Mouse (Mus musculus): ENCODE data around the gene Atg9a.

The Atg9a gene

DNA sequence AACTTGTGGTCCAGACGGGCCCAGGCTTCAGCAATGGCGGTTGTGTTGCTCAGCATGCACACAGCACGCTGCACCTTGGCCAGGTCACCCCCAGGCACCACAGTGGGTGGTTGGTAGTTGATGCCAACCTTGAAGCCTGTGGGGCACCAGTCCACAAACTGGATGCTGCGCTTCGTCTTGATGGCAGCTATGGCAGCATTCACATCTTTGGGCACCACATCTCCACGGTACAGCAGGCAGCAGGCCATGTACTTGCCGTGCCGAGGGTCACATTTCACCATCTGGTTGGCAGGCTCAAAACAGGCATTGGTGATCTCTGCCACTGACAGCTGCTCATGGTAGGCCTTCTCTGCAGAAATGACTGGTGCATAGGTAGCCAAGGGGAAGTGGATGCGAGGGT, 23.8 kb upstream of the Atg9a start:
- no peak for DNase-seq (ENCODE audit: low read depth)

GRCm38 (mm10) chr1:75214886-75215285, 22.9 kb upstream of the Atg9a start:
- DNase-seq (ENCODE audit: low read depth) = no peak

DNA sequence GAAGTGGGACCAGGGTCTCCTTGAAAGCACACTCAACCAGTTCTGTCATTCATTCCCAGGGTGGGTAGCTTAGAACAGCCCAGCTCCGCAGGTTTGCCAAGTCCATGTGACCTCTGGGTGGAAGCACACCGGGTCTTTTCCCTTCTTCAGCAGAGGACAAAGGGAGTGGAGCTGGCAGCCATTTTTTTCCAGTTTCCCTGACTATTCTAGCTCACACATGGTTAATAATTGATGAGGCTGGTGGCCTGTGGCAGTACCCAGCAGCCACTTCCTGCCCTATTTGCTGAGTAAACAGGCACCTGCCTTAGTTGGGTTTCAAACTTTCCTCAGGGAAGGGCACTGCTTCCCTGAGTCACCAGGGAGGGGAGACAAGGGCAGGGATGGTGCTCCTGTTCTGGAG, 22.4 kb upstream of the Atg9a start:
- DNase-seq (ENCODE audit: low read depth) = no peak

DNA sequence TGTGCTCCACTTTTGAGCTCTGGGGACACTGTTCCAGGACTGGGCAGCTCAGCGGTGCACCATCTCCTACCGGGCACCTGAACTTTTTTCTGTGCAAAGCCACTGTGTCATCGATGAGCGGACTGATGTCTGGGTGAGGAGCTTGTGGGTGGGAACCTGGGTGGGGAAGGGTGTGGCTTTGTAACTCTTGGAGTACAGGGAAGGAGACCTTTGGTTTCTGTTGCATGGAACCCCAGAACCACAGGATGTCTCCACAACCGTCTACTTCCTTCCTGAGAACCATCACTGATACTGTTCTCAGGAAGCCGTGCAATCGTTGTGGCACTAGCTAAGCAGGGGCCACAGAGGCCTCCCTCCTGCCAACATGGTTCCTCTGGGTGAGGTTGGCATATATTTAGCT, 21.1 kb upstream of the Atg9a start:
- DNase-seq (ENCODE audit: low read depth) = no peak

- no peak for DNase-seq (ENCODE audit: low read depth)
These were observed 20.5 kb upstream of the Atg9a start for GRCm38 (mm10) chr1:75212542-75212941.

GRCm38 (mm10) chr1:75211141-75211708, 19.2 kb upstream of the Atg9a start:
- DNase-seq (ENCODE audit: low read depth) = no peak

DNA sequence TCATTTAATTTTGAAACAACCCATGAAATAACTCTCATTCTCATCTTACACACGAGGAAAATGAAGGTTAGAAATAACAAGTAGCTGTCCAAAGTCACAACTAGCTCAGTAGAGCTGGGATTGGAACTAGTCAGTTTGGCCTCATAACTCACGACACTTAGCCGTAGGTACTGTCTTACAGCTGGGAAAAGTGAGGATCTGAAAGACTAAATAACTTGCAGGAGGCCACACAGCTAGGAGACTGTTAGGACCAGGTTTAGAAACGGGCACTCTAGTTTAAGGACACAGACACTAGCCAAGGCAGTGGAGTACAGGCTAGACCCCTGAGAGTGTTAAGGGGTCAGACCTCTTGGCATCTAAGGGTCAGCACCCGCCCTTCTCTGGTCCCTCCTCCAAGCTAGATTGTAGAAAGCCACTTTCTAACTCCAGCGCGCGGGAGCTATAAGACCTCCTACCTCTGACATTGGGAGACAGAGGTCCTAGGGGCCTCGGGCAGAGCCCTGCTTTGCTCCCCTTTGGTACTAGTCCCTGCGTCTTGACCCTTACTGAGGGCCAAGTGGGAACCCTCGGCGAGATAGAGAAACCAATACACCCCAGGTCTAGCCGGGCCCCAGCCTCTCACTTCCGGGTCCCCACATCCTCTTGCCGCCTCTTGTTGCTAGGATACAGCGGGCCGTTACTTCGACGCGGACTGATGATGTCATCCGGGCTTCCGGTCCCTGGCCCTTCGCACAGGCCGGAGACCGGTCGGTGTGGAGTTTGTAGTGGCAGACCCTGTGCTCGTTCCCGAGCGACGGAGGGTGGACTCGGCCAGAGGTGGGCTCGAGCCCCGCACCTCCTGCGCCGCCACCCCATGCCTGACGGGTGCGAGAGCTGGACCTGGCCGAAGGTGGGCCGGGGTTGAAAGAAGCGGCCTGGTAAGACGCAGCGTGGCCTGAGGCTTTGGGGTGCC, 18.4 kb upstream of the Atg9a start, which contains the start of the genes Glb1l and Stk16:
Gene Glb1l, minus strand, starts transcription at position 678 of the 952 bp plus-strand sequence.
Gene Stk16, plus strand, starts transcription at position 703 of the 952 bp plus-strand sequence.
- DNase-seq (ENCODE audit: low read depth) = peak; percentile 96

- no peak for DNase-seq (ENCODE audit: low read depth)
These were observed 17.1 kb upstream of the Atg9a start for GRCm38 (mm10) chr1:75208967-75209678.

- DNase-seq (ENCODE audit: low read depth) = no peak
These were observed 9.2 kb upstream of the Atg9a start for GRCm38 (mm10) chr1:75201236-75201635.

GRCm38 (mm10) chr1:75192452-75192851, 456 bp upstream of the Atg9a start:
- DNase-seq (ENCODE audit: low read depth) = no peak

DNA sequence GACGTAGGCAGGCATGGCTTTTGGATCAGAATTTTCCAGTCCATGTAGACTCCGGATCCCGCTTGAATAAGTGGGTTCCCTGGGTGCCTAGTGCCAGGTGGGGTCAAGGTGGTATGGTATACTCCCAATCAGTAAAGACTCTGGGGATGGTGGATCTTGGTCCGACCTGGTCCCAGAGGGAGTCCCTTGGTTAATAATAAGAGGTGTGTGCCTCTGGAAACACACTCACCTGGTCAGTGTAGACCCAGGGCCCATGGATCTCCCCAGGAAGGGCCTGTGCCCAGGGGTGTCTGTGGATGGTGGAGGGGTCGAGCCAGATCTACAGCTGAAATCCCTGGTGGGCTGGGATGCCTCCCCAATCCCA, 756 bp downstream of the Atg9a start:
- no peak for DNase-seq (ENCODE audit: low read depth)

DNA sequence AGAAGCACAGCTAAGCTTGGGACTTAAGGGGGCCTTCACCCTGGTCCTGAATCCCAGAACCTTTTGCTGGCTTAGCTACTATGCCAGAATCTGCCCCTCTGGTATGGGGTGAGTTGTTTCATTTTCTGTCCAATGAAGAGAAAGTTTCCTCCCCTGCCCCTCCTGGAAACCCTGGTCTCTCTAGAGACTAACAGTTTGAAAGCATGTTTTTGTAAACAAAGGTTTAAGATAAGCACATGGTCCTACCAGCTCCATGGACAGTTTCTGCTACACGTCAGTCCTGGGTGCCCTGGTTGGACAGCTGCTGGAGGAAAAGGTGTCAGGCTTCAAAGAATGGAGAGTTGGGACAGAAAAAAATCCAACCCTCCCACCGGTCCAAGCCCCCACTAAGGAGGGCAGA, 1.4 kb downstream of the Atg9a start:
- DNase-seq (ENCODE audit: low read depth) = peak; percentile 43

- no peak for DNase-seq (ENCODE audit: low read depth)
These were observed 4.0 kb downstream of the Atg9a start for GRCm38 (mm10) chr1:75187914-75188483.

DNA sequence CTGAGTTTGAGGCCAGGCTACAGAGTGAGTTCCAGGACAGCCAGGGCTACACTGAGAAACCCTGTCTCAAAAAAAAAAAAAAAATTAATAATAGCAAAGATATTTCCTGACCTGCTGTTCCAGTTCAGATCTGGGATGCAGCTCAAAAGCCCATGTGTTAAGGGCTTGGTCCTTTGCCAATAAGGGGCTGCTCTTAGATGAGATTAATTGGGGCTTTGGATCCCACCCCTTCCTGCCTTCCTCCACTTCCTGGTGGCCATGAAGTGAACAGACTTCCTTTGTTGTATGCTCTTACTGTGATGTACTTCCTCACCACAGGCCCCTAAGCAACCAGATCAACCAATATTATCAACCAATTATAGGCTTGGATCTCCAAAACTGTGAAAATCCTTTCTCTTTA, 4.9 kb downstream of the Atg9a start:
- DNase-seq (ENCODE audit: low read depth) = no peak

- DNase-seq (ENCODE audit: low read depth) = no peak
These were observed 6.5 kb downstream of the Atg9a start for GRCm38 (mm10) chr1:75185495-75185894.

- DNase-seq (ENCODE audit: low read depth) = no peak
These were observed 9.8 kb downstream of the Atg9a start for GRCm38 (mm10) chr1:75182160-75182559.

GRCm38 (mm10) chr1:75181377-75181870, 10.6 kb downstream of the Atg9a start:
- no peak for DNase-seq (ENCODE audit: low read depth)

DNA sequence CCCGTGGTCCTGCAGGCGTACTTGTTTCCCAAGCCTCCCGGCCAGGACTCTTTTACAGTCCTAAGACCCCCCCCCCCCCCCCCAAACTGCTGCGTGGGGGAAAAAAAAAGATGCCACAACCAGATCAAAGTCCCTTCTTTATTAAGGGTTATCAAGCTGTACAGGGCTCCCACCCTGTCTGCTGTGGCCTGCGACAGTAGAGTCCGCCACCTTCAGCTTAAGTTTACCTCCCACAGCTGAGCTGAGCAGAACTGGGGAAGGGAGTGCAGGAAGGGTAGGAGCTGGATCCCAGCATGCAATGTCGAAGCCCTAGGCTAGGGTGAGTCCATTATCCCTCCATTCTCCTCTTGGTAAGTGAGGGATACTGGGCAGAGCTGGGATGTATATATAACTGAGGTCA, 11.3 kb downstream of the Atg9a start:
- DNase-seq (ENCODE audit: low read depth) = no peak

DNA sequence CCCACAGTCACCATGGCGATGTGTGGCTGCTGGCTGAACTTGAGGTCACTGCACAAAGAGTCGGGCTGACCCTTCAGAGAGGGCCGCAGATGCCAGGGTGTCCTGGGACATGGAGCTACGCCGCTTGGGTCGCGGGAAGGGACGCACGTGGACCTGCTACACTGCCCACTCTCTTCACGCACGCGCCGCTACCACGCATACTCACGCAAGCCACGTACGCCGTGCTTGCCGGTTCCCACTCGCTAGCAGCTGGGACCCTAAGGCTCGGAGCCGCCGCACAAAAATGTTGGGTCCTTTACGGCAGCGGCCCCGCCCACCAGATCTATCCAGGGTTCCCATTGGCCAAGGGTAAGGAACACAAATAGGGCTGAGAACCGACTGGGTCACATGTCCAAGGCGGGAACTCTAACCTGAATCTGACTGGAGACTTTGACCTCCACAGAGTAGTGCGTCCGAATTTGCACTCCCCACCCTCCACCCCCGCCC, 11.8 kb downstream of the Atg9a start, which contains the start of gene Abcb6:
Gene Abcb6, minus strand, starts transcription at position 288 of the 486 bp plus-strand sequence.
- peak; percentile 95 for DNase-seq (ENCODE audit: low read depth)

DNA sequence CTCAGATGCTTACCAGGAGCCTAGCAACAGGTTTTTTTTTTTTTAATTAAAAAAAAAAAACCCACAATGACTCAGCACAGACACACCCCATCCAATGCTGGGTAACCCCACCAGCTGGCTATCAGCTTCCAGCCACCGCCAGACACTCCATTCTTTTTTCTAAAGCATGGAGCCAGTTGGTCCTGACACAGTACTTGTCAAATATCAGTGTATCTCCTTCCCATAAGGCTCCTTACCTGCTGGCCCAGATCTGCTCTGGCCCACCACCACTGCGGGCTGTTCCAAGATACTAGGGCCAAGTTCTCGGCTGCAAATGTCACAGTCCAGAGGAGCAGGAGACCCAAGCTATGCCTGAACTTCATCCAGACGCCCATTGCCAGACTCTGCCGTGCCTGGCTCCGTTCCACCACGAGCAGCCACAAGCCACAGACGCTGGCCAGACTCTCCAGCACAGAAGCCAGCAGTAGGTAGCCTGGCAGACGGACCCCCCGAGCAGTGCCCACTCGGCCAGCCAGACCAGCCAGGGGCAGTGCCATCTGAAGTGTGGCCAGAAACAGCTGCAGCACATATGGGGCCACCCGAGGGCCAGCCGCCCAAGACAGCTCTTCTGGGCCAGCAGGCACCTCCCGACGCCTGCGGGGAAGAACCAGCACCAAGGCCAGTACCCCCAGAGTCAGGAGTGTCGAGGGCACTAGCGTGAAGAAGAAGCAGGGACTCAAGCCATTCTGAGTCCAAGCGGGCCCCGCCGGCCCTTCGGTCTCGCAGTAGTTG, 12.5 kb downstream of the Atg9a start:
- DNase-seq (ENCODE audit: low read depth) = peak; percentile 69
